Mouse (Mus musculus): ENCODE results near the gene Lipk. TPM values are rescaled to one million over a fixed set of nuclear protein-coding genes. Genes with fewer than 3 reads are reported as not detected.

Lipk gene
- polyA plus RNA-seq (2011; ENCODE audit: insufficient read depth, insufficient read length, low read depth, missing spikeins): not detected in 2 replicates

DNA sequence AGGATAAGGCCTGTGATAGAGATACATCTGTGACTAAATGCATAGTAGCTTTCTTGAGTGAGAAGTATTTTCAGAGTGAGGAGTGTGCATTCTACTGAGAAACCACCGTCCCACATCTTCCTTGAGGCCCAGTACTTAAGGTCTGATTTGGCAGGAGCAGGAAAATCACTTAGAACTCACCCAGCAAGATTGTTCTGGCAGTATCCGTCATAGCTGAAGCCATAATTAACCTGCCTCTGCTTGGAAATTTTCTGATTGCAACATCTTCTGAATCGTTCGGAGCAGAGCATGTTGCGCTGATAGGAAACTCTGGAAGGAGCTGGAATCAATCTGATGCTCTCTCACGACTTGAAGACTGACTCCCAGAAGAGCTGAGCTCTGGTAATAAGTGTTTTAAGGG, at the start of gene Lipk:
TSS of gene Lipk (plus strand) at position 289 of the 400 bp plus-strand sequence.
- no peak within 1 kb of the TSS for H3K9ac ChIP-seq (ENCODE audit: low read depth, poor library complexity, severe bottlenecking)
- no peak within 1 kb of the TSS for H3K4me3 ChIP-seq (ENCODE audit: low read depth, low read length)
- no peaks in the 10 kb centered on the region for H3K36me3 ChIP-seq (ENCODE audit: control insufficient read depth, insufficient read depth, low read length, poor library complexity, severe bottlenecking)
- TF ChIP-seq CTCF (IDR thresholded peaks at IDR 0.05; ENCODE audit: low read depth, low read length) (no peak), POLR2A (IDR thresholded peaks at IDR 0.05; ENCODE audit: insufficient read depth, low read length) (no peak), EP300 (IDR thresholded peaks at IDR 0.05; ENCODE audit: insufficient read depth, low read depth, low read length) (no peak)
- H3K27me3 ChIP-seq (ENCODE audit: control insufficient read depth, insufficient read depth, low read length, poor library complexity, severe bottlenecking): no peaks in the 10 kb centered on the region; the same call in 1 of the 2 replicates
- no peaks in the 10 kb centered on the region for H3K9me3 ChIP-seq (replicated peaks; ENCODE audit: control insufficient read depth, insufficient read depth, low read length, poor library complexity, severe bottlenecking)
- no peak within 1 kb of the TSS for H3K27ac ChIP-seq (ENCODE audit: insufficient read depth, low read length)
- no peaks in the 10 kb centered on the region for H3K4me1 ChIP-seq (ENCODE audit: control insufficient read depth, insufficient read depth, low read length)

DNA sequence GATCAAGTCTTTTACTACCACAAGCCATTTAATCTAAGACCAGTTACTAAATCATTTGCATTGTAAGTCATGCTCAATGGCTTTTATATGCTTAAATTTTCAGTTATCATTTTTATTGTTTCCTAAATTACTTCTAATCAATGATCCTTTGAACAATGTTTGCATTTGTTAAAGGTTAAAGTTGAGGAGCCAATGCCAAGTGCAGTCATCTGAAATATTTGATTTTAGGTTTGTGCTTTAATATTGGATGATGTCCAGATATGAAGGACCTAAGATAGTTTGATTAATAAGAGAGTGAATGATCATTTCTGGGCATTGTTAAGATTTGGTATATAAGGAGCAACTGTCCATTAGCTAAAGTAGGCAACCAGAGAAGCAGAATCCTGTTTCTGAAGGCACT, 47.2 kb upstream of the Lipk start, which contains the start of gene Lipf:
TSS of gene Lipf (plus strand) at position 301 of the 400 bp plus-strand sequence.
- H3K9me3 ChIP-seq (replicated peaks; ENCODE audit: control insufficient read depth, insufficient read depth, low read length, poor library complexity, severe bottlenecking): no peaks in the 10 kb centered on the region
- H3K4me3 ChIP-seq (ENCODE audit: low read depth, low read length): no peak within 1 kb of the TSS
- H3K27me3 ChIP-seq (ENCODE audit: control insufficient read depth, insufficient read depth, low read length, poor library complexity, severe bottlenecking): no peaks in the 10 kb centered on the region
- H3K9ac ChIP-seq (ENCODE audit: low read depth, poor library complexity, severe bottlenecking): no peak within 1 kb of the TSS
- no peak for TF ChIP-seq EP300 (IDR thresholded peaks at IDR 0.05; ENCODE audit: insufficient read depth, low read depth, low read length)
- TF ChIP-seq POLR2A (IDR thresholded peaks at IDR 0.05; ENCODE audit: insufficient read depth, low read length): no peak
- TF ChIP-seq CTCF (IDR thresholded peaks at IDR 0.05; ENCODE audit: low read depth, low read length): no peak
- H3K36me3 ChIP-seq (ENCODE audit: control insufficient read depth, insufficient read depth, low read length, poor library complexity, severe bottlenecking): no peaks in the 10 kb centered on the region
- H3K4me1 ChIP-seq (ENCODE audit: control insufficient read depth, insufficient read depth, low read length): no peaks in the 10 kb centered on the region
- H3K27ac ChIP-seq (ENCODE audit: insufficient read depth, low read length): no peak within 1 kb of the TSS

DNA sequence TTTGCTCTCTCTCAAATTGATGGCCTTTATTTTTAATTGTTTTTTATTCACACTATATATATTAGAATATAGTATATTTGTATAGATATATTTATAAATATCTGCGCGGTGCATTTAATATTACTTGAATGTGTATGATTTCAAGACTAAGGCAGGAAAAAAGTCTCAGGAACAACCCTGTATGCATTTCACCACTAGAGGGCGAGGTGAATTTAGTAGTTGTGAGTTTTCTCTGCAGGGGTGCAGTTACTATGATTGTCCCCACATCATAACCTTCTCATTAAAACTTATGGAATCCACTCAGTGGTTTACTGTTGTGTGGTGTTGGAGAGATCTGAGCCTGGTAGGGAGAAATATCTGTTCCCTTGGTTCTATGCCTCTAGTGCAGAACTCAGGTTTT, 29.1 kb upstream of the Lipk start:
- Histone ChIP-seq H3K4me3 (ENCODE audit: low read depth, low read length) (no peak overlapping the region), H3K36me3 (ENCODE audit: control insufficient read depth, insufficient read depth, low read length, poor library complexity, severe bottlenecking) (no peaks in the 10 kb centered on the region), H3K27ac (ENCODE audit: insufficient read depth, low read length) (no peak overlapping the region), H3K27me3 (ENCODE audit: control insufficient read depth, insufficient read depth, low read length, poor library complexity, severe bottlenecking) (no peaks in the 10 kb centered on the region), H3K4me1 (ENCODE audit: control insufficient read depth, insufficient read depth, low read length) (no peaks in the 10 kb centered on the region), H3K9ac (ENCODE audit: low read depth, poor library complexity, severe bottlenecking) (no peak overlapping the region), H3K9me3 (replicated peaks; ENCODE audit: control insufficient read depth, insufficient read depth, low read length, poor library complexity, severe bottlenecking) (no peaks in the 10 kb centered on the region)
- TF ChIP-seq CTCF (IDR thresholded peaks at IDR 0.05; ENCODE audit: low read depth, low read length) (no peak), EP300 (IDR thresholded peaks at IDR 0.05; ENCODE audit: insufficient read depth, low read depth, low read length) (no peak), POLR2A (IDR thresholded peaks at IDR 0.05; ENCODE audit: insufficient read depth, low read length) (no peak)

DNA sequence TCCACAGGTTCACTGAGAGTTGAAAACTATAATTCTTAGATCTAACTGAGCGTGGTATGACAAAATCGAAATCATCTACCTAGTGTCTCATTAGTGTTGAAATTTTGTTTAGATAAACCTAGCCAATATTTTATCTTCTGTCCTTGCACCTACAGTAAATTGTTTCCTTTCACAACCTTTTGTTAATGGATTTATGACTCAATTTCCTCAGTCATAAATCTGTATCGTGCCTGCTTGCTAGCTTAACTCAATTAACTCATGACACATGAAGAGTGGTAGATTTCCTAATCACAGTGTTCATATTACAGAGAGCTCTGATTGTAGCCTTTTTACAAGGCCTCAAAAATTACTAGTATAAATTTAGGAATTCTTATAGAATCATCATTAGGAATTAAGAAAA, 25.0 kb upstream of the Lipk start:
- Histone ChIP-seq H3K9ac (ENCODE audit: low read depth, poor library complexity, severe bottlenecking) (no peak overlapping the region), H3K27ac (ENCODE audit: insufficient read depth, low read length) (no peak overlapping the region), H3K4me1 (ENCODE audit: control insufficient read depth, insufficient read depth, low read length) (no peaks in the 10 kb centered on the region), H3K36me3 (ENCODE audit: control insufficient read depth, insufficient read depth, low read length, poor library complexity, severe bottlenecking) (no peaks in the 10 kb centered on the region), H3K9me3 (replicated peaks; ENCODE audit: control insufficient read depth, insufficient read depth, low read length, poor library complexity, severe bottlenecking) (no peaks in the 10 kb centered on the region), H3K4me3 (ENCODE audit: low read depth, low read length) (no peak overlapping the region), H3K27me3 (ENCODE audit: control insufficient read depth, insufficient read depth, low read length, poor library complexity, severe bottlenecking) (no peaks in the 10 kb centered on the region)
- no peak for TF ChIP-seq POLR2A (IDR thresholded peaks at IDR 0.05; ENCODE audit: insufficient read depth, low read length)
- TF ChIP-seq CTCF (IDR thresholded peaks at IDR 0.05; ENCODE audit: low read depth, low read length): no peak
- no peak for TF ChIP-seq EP300 (IDR thresholded peaks at IDR 0.05; ENCODE audit: insufficient read depth, low read depth, low read length)

DNA sequence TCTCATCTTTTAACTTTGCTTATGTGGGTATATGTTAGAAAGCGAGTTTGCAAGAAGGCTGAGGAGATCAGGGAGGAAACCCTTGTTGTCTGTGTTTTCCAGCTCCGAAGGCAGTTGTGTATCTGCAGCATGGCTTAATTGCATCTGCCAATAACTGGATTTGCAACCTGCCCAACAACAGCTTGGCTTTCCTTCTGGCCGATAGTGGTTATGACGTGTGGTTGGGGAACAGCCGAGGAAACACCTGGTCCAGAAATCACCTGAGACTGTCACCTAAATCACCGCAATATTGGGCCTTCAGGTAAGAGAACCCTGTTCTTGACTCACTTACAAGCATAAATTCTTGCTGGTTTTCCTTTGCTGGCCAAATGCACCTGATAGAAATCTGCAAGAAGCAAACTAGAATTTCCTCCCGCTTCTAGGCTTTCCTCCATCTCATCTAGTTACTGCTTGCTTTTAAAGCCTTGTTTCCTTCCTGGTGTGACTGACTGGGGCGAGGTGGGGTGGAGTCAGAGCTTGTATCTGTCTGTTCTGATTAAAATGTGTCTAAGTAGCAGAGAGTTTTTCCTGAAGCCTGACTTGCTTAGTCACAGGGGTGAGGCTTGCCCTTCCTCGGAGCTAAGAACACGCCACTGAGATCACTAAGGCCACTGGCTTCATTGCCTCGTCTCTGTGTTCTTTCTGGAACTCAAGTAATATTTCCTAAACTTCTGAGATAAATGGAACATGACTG, 13.5 kb downstream of the Lipk start:
- Histone ChIP-seq H3K9me3 (replicated peaks; ENCODE audit: control insufficient read depth, insufficient read depth, low read length, poor library complexity, severe bottlenecking) (no peaks in the 10 kb centered on the region), H3K4me3 (ENCODE audit: low read depth, low read length) (no peak overlapping the region), H3K36me3 (ENCODE audit: control insufficient read depth, insufficient read depth, low read length, poor library complexity, severe bottlenecking) (no peaks in the 10 kb centered on the region), H3K4me1 (ENCODE audit: control insufficient read depth, insufficient read depth, low read length) (no peaks in the 10 kb centered on the region), H3K27me3 (ENCODE audit: control insufficient read depth, insufficient read depth, low read length, poor library complexity, severe bottlenecking) (no peaks in the 10 kb centered on the region), H3K27ac (ENCODE audit: insufficient read depth, low read length) (no peak overlapping the region), H3K9ac (ENCODE audit: low read depth, poor library complexity, severe bottlenecking) (no peak overlapping the region)
- TF ChIP-seq POLR2A (IDR thresholded peaks at IDR 0.05; ENCODE audit: insufficient read depth, low read length) (no peak), EP300 (IDR thresholded peaks at IDR 0.05; ENCODE audit: insufficient read depth, low read depth, low read length) (no peak), CTCF (IDR thresholded peaks at IDR 0.05; ENCODE audit: low read depth, low read length) (no peak)

DNA sequence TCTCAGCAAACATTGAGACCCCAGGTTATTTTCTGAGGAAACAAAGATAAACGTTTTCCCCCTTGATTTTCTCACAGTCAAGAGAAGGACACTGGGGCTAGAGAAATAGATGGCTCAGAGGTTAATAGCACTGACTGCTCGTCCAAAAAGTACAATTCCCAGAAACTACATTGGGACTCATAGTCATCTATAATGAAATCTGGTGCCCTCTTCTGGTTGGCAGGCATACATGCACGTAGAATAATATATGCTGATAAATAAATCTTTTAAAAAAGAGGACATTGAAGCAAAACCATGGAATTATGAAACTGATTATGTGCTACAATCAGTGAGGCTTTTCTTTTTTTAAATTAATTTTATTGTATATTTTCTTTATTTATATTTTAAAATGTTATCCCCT, 14.7 kb downstream of the Lipk start:
- no peaks in the 10 kb centered on the region for H3K9me3 ChIP-seq (replicated peaks; ENCODE audit: control insufficient read depth, insufficient read depth, low read length, poor library complexity, severe bottlenecking)
- no peaks in the 10 kb centered on the region for H3K27me3 ChIP-seq (ENCODE audit: control insufficient read depth, insufficient read depth, low read length, poor library complexity, severe bottlenecking)
- TF ChIP-seq CTCF (IDR thresholded peaks at IDR 0.05; ENCODE audit: low read depth, low read length): no peak
- TF ChIP-seq EP300 (IDR thresholded peaks at IDR 0.05; ENCODE audit: insufficient read depth, low read depth, low read length): no peak
- no peak for TF ChIP-seq POLR2A (IDR thresholded peaks at IDR 0.05; ENCODE audit: insufficient read depth, low read length)
- H3K4me3 ChIP-seq (ENCODE audit: low read depth, low read length): no peak overlapping the region
- H3K27ac ChIP-seq (ENCODE audit: insufficient read depth, low read length): no peak overlapping the region
- H3K4me1 ChIP-seq (ENCODE audit: control insufficient read depth, insufficient read depth, low read length): no peaks in the 10 kb centered on the region
- no peak overlapping the region for H3K9ac ChIP-seq (ENCODE audit: low read depth, poor library complexity, severe bottlenecking)
- no peaks in the 10 kb centered on the region for H3K36me3 ChIP-seq (ENCODE audit: control insufficient read depth, insufficient read depth, low read length, poor library complexity, severe bottlenecking)
